Mouse (Mus musculus) forebrain, embryonic 13.5 days (tissue): Measurements from ENCODE around the gene Tesc. TPM values are rescaled to one million over a fixed set of nuclear protein-coding genes. Genes with fewer than 3 reads are reported as not detected.

Source experiments
- ATAC-seq: fragments of 200-750 bp; cut with Nextera tagmentation; 2 replicates; pipeline ENCODE4 v1.8.0; 2017
- H3K27ac ChIP-seq: fragments of 300-500 bp; sonication (generic); 2 replicates; pipeline ENCODE4 v1.5.1; 2015; ENCODE audit warnings: inconsistent platforms, mild to moderate bottlenecking, moderate library complexity
- H3K27me3 ChIP-seq: fragments of 300-500 bp; sonication (generic); 2 replicates; pipeline ENCODE4 v1.6.1; 2015; ENCODE audit warnings: mild to moderate bottlenecking, inconsistent platforms
- H3K36me3 ChIP-seq: fragments of 300-500 bp; sonication (generic); 2 replicates; pipeline ENCODE4 v1.6.1; 2015; ENCODE audit warnings: mild to moderate bottlenecking, inconsistent platforms; ENCODE audit not compliant: poor library complexity, severe bottlenecking
- H3K4me1 ChIP-seq: fragments of 300-500 bp; sonication (generic); 2 replicates; pipeline ENCODE4 v1.6.1; 2015; ENCODE audit warnings: inconsistent platforms
- H3K4me2 ChIP-seq: fragments of 300-500 bp; sonication (generic); 2 replicates; pipeline ENCODE4 v1.6.1; 2015; ENCODE audit warnings: inconsistent platforms, mild to moderate bottlenecking, moderate library complexity
- H3K4me3 ChIP-seq: fragments of 300-500 bp; sonication (generic); 2 replicates; pipeline ENCODE4 v1.5.1; 2015; ENCODE audit warnings: mild to moderate bottlenecking, inconsistent platforms
- H3K9ac ChIP-seq: fragments of 300-500 bp; sonication (generic); 2 replicates; pipeline ENCODE4 v1.6.1; 2015; ENCODE audit warnings: mild to moderate bottlenecking, inconsistent platforms
- H3K9me3 ChIP-seq: fragments of 300-500 bp; sonication (generic); replicated peaks from 2 replicates; pipeline ENCODE4 v1.6.1; 2016; ENCODE audit warnings: inconsistent platforms
- WGBS: fragments of 180-500 bp; shearing (Covaris S2); methylation state at CpG from one replicate; pipeline ENCODE4 v1.1.7; 2015; 5-methylcytosine and 5-hydroxymethylcytosine counted together
- polyA plus RNA-seq: library from polyadenylated mRNA; unstranded; fragments of >200 nt; fragmentation: Nextera tagmentation; extraction: Ambion mirVana; gene quantifications from 2 replicates; pipeline ENCODE4 v1.2.1, GENCODE M21; 2015

Gene Tesc
- polyA plus RNA-seq, 1 experiment from 2014 or later = 4.5 TPM

GRCm38 (mm10) chr5:118081374-118081949, 53.9 kb downstream of the Tesc start:
- Histone ChIP-seq H3K27ac (peak overlapping the region; percentile 32), H3K27me3 (no peaks in the 10 kb centered on the region), H3K4me3 (no peak overlapping the region), H3K4me1 (peaks cover 94% of the 10 kb centered on the region), H3K4me2 (no peak overlapping the region), H3K36me3 (peaks cover 3% of the 10 kb centered on the region), H3K9ac (no peak overlapping the region; the same call in 1 of the 2 replicates), H3K9me3 (no peaks in the 10 kb centered on the region)
- ATAC-seq = no peak
- 80% methylated on average over 9 of the region's 9 CpGs for WGBS

DNA sequence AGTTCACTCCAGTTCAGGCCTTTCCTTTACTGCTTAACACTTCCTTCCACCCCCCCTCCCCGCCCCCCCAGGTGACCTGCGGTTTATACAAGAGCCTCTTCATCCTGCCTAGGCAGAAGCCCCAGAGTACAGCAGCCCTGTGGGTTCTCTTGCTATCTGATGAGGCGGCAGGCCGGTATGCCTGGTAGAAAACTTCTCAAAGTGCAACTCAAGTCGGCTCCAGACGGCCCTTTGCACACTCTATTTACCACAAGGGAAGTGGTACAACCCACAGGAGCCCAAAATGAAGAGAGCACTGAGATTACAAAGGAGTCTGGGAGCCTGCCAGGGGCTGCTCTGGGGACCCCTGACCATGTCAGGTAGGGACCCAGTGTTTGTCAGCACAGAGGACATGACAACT, 54.5 kb downstream of the Tesc start:
- H3K9me3 ChIP-seq = no peaks in the 10 kb centered on the region
- H3K4me1 ChIP-seq = peaks cover 92% of the 10 kb centered on the region
- H3K36me3 ChIP-seq = no peaks in the 10 kb centered on the region
- H3K27ac ChIP-seq = peak overlapping the region; percentile 76; the same call in 1 of the 2 replicates
- ATAC-seq = no peak
- no peak overlapping the region for H3K9ac ChIP-seq
- WGBS = 76% methylated on average over 6 of the region's 6 CpGs
- H3K4me3 ChIP-seq = no peak overlapping the region
- H3K27me3 ChIP-seq = no peaks in the 10 kb centered on the region
- H3K4me2 ChIP-seq = no peak overlapping the region

DNA sequence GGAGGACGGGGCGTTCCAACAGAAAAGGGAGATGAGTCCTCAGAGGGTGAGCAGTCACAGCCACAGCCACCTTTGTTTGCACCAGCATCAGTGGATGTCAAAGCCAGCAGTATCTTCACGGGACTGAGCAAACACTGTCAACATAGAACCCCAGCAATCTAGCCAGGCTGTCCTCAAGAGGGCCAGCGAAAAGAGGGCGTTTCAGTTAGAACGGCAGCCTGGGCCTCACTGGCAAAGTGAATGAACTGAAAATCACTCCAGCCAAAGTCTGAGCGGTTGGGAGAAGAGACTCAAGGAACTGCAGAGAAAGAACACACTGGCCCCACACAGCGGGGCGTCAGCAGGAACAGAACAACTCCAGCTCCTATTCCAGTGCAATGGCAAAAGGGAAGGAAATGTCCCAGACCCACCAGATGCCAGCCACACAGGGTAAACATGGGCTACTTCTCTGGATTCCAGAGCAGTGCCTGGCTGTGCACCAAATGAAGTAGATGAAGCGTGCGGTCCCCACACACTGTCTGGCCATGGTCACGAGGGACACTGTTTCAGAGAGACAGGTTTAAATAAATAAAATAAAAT, 55.6 kb downstream of the Tesc start:
- WGBS = 54% methylated on average over 12 of the region's 12 CpGs
- Histone ChIP-seq H3K9me3 (no peaks in the 10 kb centered on the region), H3K27me3 (no peaks in the 10 kb centered on the region), H3K4me1 (peaks cover 85% of the 10 kb centered on the region), H3K4me2 (0 out of 2 replicates have a peak overlapping the region, but pooled peaks have one; percentile 4), H3K36me3 (no peaks in the 10 kb centered on the region), H3K27ac (peak overlapping the region; percentile 76), H3K9ac (peak overlapping the region; percentile 30; the same call in 1 of the 2 replicates), H3K4me3 (no peak overlapping the region)
- ATAC-seq = no peak

GRCm38 (mm10) chr5:118084171-118084727, 56.7 kb downstream of the Tesc start:
- Histone ChIP-seq H3K27ac (peak overlapping the region; percentile 83), H3K4me2 (no peak overlapping the region), H3K27me3 (no peaks in the 10 kb centered on the region), H3K9ac (peak overlapping the region; percentile 53), H3K4me1 (peaks cover 81% of the 10 kb centered on the region), H3K4me3 (no peak overlapping the region), H3K36me3 (no peaks in the 10 kb centered on the region), H3K9me3 (no peaks in the 10 kb centered on the region)
- 51% methylated on average over 10 of the region's 10 CpGs for WGBS
- ATAC-seq = peak; percentile 34

GRCm38 (mm10) chr5:118085313-118085712, 57.8 kb downstream of the Tesc start:
- Histone ChIP-seq H3K27ac (peak overlapping the region; percentile 83; the same call in 1 of the 2 replicates), H3K9ac (0 out of 2 replicates have a peak overlapping the region, but pooled peaks have one; percentile 27), H3K4me2 (no peak overlapping the region), H3K27me3 (no peaks in the 10 kb centered on the region), H3K4me1 (peaks cover 81% of the 10 kb centered on the region), H3K9me3 (no peaks in the 10 kb centered on the region), H3K4me3 (no peak overlapping the region), H3K36me3 (peaks cover 5% of the 10 kb centered on the region)
- WGBS = 67% methylated on average over 7 of the region's 7 CpGs
- no peak for ATAC-seq

DNA sequence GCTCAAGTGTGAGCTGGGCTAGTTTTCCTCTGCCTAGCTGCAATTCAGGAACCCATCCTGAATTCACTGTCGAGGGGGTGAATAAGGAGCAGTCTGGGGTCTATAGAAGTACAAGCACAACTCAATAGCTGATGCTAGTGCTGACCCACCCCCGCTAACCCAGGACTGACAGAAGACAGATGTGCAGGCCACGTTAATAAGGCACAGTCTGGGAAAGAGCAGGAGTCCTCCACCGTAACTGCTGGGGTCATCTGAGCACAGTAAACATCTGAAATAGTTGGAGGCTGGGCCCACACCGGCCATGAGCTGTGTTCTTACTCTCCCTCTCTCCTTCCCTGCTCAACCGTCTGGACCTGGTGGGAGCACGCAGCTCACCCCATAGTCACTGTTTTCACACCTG, 59.4 kb downstream of the Tesc start:
- Histone ChIP-seq H3K27me3 (no peaks in the 10 kb centered on the region), H3K9me3 (no peaks in the 10 kb centered on the region), H3K4me3 (no peak overlapping the region), H3K4me2 (no peak overlapping the region), H3K4me1 (peaks cover 66% of the 10 kb centered on the region), H3K27ac (0 out of 2 replicates have a peak overlapping the region, but pooled peaks have one; percentile 26), H3K36me3 (peaks cover 21% of the 10 kb centered on the region), H3K9ac (no peak overlapping the region)
- WGBS = 71% methylated on average over 7 of the region's 7 CpGs
- no peak for ATAC-seq

GRCm38 (mm10) chr5:118089102-118089501, 61.6 kb downstream of the Tesc start:
- peak overlapping the region; percentile 47; the same call in 1 of the 2 replicates for H3K9ac ChIP-seq
- WGBS = 30% methylated on average over 7 of the region's 7 CpGs
- peaks cover 45% of the 10 kb centered on the region for H3K4me1 ChIP-seq
- peak overlapping the region; percentile 30 for H3K4me2 ChIP-seq
- no peaks in the 10 kb centered on the region for H3K9me3 ChIP-seq
- no peak overlapping the region for H3K4me3 ChIP-seq
- H3K27me3 ChIP-seq = no peaks in the 10 kb centered on the region
- ATAC-seq = peak; percentile 87
- H3K27ac ChIP-seq = peak overlapping the region; percentile 77
- peaks cover 40% of the 10 kb centered on the region for H3K36me3 ChIP-seq

DNA sequence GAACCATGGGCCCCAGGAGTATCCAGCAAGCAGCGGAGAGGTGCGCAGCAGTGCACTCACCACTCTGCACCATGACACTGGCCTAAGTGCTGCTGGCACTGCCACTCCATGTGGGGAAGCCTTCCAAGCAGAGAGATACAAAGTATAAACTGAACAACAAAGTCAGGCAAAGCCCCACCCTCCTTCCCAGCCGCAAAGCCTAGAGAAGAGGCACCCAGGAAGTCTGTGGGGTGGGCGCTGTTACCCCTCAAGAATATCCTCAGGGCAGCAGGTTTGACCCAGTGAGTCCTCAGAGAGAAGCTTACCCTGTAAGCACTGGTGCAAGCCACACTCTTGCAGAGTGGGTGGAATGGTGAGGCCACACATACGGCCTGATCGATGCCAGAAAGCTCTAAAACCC, 62.6 kb downstream of the Tesc start:
- no peaks in the 10 kb centered on the region for H3K27me3 ChIP-seq

GRCm38 (mm10) chr5:118090837-118091236, 63.3 kb downstream of the Tesc start:
- 98% methylated on average over 2 of the region's 2 CpGs for WGBS
- no peaks in the 10 kb centered on the region for H3K9me3 ChIP-seq
- H3K4me1 ChIP-seq = peaks cover 27% of the 10 kb centered on the region
- no peaks in the 10 kb centered on the region for H3K27me3 ChIP-seq
- ATAC-seq = no peak
- H3K4me3 ChIP-seq = no peak overlapping the region
- no peak overlapping the region for H3K4me2 ChIP-seq
- no peak overlapping the region for H3K9ac ChIP-seq
- H3K27ac ChIP-seq = no peak overlapping the region
- peaks cover 57% of the 10 kb centered on the region for H3K36me3 ChIP-seq

More for the DNA sequence above, 62.6 kb downstream of the Tesc start:
- Histone ChIP-seq H3K36me3 (peaks cover 50% of the 10 kb centered on the region), H3K4me2 (no peak overlapping the region), H3K4me3 (no peak overlapping the region), H3K9ac (peak overlapping the region; percentile 47; the same call in 1 of the 2 replicates), H3K4me1 (peaks cover 35% of the 10 kb centered on the region), H3K27ac (peak overlapping the region; percentile 77), H3K9me3 (no peaks in the 10 kb centered on the region)
- WGBS = 95% methylated on average over 6 of the region's 6 CpGs
- no peak for ATAC-seq

DNA sequence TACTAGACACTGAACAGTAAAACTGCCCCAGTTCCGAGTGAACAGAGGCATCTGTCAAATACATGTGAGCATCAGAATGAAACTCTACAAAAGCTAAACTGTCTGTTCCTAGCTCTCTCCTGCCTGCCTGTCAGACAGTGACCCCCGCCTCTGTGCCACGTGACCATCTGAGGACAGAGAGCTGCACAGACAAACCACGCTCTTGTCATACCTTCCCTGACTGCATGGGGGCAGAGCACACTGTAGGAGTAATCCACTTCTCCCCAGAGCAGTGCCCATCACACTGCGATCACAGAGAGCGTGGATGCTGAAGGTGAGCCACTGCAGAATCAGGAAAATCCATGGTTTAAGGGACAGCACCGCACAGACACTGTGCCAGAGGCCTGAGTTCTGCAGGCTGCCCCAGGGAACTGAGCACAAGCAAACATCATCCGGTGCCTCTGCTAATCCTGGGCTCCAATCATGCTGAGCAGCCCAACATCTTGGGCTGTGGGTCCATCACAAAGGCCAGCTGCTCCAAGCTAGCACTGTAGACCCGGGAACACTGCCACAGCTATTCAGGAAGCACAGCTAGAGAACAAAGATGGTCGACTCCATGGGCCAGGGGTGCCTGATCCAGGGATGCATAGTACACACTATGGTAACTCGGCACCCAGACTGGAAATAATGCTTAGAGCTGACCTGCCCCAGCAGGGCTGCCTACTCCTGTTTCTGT, 65.9 kb downstream of the Tesc start:
- Histone ChIP-seq H3K9ac (peak overlapping the region; percentile 14; the same call in 1 of the 2 replicates), H3K27ac (peak overlapping the region; percentile 21; the same call in 1 of the 2 replicates), H3K9me3 (no peaks in the 10 kb centered on the region), H3K27me3 (no peaks in the 10 kb centered on the region), H3K4me1 (peaks cover 21% of the 10 kb centered on the region), H3K4me3 (no peak overlapping the region), H3K36me3 (peaks cover 64% of the 10 kb centered on the region), H3K4me2 (no peak overlapping the region)
- 69% methylated on average over 11 of the region's 11 CpGs for WGBS
- no peak for ATAC-seq

- Histone ChIP-seq H3K27ac (no peak overlapping the region), H3K9ac (no peak overlapping the region), H3K4me1 (peaks cover 22% of the 10 kb centered on the region), H3K27me3 (no peaks in the 10 kb centered on the region), H3K4me3 (no peak overlapping the region), H3K36me3 (peaks cover 58% of the 10 kb centered on the region), H3K4me2 (no peak overlapping the region), H3K9me3 (no peaks in the 10 kb centered on the region)
- 89% methylated on average over 11 of the region's 11 CpGs for WGBS
- no peak for ATAC-seq
Observed at GRCm38 (mm10) chr5:118095433-118095832, 67.9 kb downstream of the Tesc start.

GRCm38 (mm10) chr5:118095849-118096248, 68.3 kb downstream of the Tesc start:
- Histone ChIP-seq H3K36me3 (peaks cover 54% of the 10 kb centered on the region), H3K4me1 (peaks cover 26% of the 10 kb centered on the region), H3K4me2 (no peak overlapping the region), H3K27ac (no peak overlapping the region), H3K4me3 (no peak overlapping the region), H3K9ac (no peak overlapping the region), H3K9me3 (no peaks in the 10 kb centered on the region), H3K27me3 (no peaks in the 10 kb centered on the region)
- 95% methylated on average over 4 of the region's 4 CpGs for WGBS
- ATAC-seq = no peak
